Mouse (Mus musculus): ENCODE measurements around the gene Plxna4.

DNA sequence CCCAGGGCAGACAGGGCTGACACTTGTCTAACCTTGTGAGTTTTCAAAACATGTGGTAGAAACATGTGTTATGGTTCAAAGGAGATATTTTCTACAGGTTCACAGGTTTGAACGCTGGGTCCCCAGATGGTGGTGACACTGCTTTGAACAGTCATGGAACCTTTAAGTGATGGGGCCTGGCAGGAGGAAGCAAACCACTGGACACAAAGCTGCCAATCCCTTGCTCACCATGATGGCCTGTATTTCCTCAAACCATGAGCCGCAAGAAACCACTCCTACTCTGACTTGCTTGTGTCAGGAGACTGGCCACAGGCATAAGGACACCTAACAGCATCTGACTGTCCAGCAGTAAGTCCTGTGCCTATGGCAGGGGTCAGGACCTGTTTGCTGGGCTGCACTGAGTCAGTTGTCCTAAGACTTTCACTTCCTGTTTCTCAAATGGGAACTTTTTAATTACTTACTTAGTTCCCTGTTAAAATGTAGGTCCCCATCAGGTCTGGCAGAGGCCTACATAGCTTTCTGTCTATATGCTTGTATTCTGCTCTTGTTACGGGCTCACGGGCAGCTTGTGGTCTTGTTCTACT is 403.5 kb downstream of the Plxna4 start:
- no peak for TF ChIP-seq CTCF (IDR thresholded peaks at IDR 0.05; ENCODE audit: extremely low read depth, insufficient read length, insufficient replicate concordance, low read depth, low read length)
- TF ChIP-seq POLR2A (IDR thresholded peaks at IDR 0.05; ENCODE audit: low read depth, low read length) = no peak
